Mouse (Mus musculus): ENCODE data around the gene Trim59.
"Not testable (repeated sequence)": the region's sequence is repeated elsewhere in the genome, so short reads cannot be mapped to it uniquely, and the experiment has no call there.

Trim59 gene

DNA sequence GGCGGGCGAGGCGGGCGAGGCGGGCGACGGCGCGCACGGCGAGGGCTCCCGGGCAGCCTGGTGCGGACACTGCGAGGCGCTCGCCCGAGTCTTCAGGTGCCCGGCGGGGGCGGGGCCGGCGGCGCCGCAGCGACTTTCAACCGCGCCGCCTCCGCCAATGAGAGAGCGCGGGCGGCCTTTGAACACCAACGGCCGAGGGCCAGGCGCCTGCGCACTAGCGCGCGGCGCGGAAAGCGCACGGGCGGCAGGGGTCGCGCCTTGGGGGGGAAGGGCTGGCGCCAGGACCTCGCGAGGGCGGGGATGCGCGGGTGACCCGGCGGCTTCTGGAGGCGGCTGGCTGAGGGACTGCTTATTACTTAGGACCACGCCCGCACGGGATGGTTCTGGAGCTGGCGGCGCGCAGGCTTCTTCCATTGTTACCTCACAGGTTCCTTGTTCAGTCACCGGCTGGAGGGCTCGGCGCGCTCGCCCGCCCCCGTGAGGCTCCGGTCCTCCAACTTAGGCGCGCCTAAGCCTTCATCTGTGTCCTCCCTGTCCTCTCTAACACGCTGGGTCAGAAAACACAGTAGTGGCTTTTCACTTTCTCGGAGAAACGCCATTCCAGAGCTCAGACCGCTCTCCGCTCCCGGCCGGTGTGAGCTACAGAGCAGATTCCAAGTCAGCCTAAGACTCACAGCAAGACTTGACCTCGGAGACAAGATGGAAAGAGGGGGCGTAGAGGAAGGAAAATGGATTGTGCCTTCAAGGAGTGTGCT is at the start of gene Trim59:
TSS of gene Trim59 (minus strand) at position 111 of the 755 bp plus-strand sequence.
- DNase-seq (ENCODE audit: low read depth, low spot score): peak; percentile 89

GRCm38 (mm10) chr3:69064005-69064404 is 19.4 kb upstream of the Trim59 start:
- DNase-seq (ENCODE audit: low read depth, low spot score): peak; percentile 73

GRCm38 (mm10) chr3:69062764-69063163 is 18.2 kb upstream of the Trim59 start:
- no peak for DNase-seq (ENCODE audit: low read depth, low spot score)

DNA sequence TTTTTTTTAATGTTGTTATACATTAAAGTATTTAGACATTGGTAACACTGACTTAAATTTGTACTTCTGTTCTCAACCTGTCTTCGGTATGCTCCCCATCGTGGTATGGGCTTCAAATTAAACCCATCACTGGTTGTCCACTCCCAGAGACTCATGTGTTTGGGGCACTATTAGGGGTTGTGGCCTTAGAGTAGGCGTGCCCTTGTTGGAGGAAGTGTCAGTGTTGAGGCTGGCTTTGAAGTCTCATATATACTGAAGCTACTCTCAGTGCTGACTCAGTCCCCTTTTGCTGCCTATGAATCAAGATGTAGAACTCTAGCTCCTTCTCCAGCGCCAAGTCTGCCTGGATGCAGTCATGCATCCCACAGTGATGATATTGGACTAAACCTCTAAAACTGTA is 16.1 kb upstream of the Trim59 start:
- no peak for DNase-seq (ENCODE audit: low read depth, low spot score)

DNA sequence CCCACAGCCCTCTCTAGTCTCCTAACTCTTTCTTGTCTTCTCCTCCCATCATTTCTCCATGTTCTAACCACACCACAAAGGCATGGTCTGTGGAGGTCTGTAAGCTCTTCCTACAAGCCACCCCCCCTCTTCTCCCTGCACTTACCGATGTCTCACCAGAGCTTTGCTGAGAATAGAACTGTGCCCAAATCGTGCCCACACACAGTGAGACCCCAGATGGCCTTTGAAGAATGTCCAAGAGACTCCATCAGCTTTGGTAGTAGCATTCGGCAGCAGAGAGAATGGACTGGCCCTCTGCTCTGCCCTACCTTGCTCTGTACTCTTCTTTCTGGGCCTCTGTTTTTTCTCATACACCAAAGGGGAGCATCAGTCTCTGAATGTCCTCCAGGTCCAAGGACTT is 11.3 kb upstream of the Trim59 start:
- no peak for DNase-seq (ENCODE audit: low read depth, low spot score)

DNA sequence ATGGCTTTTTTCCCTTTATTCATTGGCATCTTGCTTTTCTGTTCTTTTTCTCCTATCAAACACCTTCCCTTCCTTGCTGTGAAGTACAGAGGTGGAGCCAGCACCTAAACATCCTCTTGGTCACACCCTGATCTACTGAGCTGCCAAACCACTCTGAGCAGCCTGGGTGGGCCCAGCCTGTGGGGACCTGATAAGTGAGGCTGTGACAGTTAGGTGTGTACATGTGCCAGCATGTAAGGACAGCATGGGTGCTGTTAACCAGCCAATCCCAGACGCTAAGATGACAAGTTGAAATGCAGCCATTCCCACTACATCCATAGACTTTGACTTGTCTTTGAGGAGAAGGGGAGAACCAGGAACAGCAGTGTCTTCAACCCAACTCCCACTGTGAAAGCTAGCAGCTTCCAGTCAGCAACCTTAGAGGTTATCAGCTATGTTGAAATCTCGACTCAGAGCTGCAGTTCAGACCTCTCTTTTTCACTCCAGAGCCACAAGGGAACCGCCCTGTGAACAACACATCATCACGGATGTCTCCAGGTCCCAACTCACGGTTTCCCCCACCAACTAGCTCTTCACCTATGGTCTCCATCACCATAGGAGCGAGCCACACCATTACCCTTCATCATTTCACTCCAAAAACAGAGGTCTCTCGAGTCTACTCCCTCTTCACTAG is 10.3 kb upstream of the Trim59 start:
- no peak for DNase-seq (ENCODE audit: low read depth, low spot score)

- no peak for DNase-seq (ENCODE audit: low read depth, low spot score)
These were observed 7.3 kb upstream of the Trim59 start for GRCm38 (mm10) chr3:69051894-69052293.

- no peak for DNase-seq (ENCODE audit: low read depth, low spot score)
These were observed 4.5 kb upstream of the Trim59 start for GRCm38 (mm10) chr3:69049011-69049410.

DNA sequence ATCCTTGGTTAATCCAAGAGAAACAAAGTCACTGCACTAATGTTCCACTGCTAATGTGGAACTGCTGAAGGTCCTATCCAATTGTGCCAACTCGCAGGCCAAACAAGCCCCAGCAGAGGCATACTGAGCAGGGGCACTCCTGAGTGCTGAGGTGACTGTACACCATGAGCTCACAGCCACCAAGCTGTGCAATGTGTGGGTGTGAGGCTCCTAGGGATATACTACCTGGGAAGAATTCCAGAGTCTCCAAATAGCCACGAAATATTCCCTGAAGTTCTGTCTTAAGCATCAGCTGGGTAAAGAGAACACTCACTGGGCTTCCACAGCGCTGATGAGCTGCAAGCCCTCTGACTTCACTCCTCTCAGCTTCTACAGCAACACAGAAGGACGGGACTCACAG is 3.1 kb upstream of the Trim59 start:
- DNase-seq (ENCODE audit: low read depth, low spot score): peak; percentile 51

DNA sequence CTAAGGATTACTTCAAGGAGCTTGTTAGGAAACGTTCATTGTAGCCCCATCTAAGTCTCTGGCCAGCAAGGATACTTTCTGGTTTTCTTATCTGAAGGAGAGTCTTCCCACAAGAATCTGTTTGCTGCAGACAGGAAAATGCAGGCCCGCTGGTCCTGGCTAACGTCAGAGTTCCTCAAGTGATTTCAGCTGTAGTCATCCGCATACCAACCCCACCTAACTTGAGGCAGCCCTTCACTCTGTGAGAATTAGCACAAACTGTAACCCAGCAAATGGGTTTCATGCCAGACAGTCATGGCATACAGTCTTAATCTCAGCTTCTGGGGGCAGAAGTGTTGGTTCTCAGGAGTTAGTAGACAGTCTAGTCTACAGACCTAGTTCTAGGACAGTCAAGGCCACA is 2.0 kb upstream of the Trim59 start:
- peak; percentile 79 for DNase-seq (ENCODE audit: low read depth, low spot score)

DNA sequence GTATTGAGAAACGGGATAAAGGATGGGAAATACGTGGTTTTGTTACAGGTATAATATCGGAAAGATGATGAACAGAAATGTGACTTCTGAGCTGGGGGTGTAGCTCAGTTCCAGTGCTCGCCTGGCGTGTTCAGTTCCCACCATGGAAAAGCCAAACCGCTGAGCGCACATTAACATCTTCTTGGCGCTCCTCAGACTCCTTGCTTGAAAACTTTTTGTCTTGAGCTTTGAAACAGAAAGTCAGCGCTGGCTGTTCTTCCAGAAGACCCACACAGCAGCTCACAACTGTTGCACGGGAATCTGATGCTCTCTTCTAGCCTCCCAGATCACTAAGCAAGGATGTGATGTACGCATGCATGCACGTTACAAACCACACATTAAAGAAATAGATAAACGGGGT is 1.2 kb upstream of the Trim59 start:
- peak; percentile 57 for DNase-seq (ENCODE audit: low read depth, low spot score)

- no peak for DNase-seq (ENCODE audit: low read depth, low spot score)
These were observed 797 bp upstream of the Trim59 start for GRCm38 (mm10) chr3:69045400-69045703.

- DNase-seq (ENCODE audit: low read depth, low spot score): peak; percentile 52
These were observed 376 bp downstream of the Trim59 start for GRCm38 (mm10) chr3:69044167-69044591.

DNA sequence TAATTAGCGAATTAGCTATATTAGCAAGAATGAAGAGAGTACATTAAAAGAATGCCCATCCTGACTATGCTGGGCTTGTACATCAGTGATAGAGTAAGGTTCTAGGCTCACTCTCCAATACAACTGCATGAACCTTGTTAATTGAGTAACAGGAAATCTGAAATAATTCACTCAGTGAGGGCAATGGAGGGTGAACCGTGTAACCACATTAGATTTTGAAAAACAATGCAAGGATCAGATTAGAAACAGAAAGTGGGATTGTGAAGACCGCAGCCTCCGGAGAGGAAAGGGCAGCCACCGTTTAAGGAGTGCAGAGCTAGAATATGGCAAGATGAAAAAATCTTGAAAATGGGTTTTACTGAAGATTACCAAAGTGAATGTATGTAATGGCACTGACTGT is 3.3 kb downstream of the Trim59 start:
- DNase-seq (ENCODE audit: low read depth, low spot score): no peak

- DNase-seq (ENCODE audit: low read depth, low spot score): peak; percentile 49
These were observed 4.5 kb downstream of the Trim59 start for GRCm38 (mm10) chr3:69040105-69040504.

DNA sequence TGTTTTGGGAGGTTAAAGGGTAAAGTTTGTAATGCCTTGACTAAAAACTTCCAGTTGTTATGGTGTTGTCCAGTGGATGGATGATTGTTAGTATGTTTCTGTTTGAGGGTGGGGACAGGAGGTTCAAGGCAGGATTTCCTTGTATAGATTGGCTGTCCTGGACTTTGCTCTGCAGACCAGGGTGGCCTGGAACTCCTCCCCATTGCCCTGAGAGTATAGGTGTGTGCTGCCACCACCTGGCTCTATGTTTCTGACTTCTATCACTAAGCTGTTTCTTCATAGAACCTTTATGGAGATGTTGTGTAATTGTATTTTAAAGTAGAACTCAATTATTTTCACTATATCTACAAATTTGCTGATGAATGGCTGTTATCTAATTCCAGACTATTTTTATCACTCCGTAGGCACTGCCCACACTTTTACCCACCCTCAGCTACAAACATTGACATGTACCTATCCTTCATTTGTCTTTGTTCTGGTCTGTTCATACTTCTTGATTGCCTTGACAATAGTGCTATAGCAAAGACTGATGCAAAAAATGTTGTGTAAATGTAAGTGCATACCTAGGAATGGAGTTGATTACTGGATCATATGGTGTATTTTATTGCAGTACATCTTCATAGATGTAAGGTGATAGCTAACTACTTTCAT is 18.3 kb downstream of the Trim59 start:
- no peak for DNase-seq (ENCODE audit: low read depth, low spot score)

GRCm38 (mm10) chr3:69020764-69021163 is 23.8 kb downstream of the Trim59 start:
- no peak for DNase-seq (ENCODE audit: low read depth, low spot score)

DNA sequence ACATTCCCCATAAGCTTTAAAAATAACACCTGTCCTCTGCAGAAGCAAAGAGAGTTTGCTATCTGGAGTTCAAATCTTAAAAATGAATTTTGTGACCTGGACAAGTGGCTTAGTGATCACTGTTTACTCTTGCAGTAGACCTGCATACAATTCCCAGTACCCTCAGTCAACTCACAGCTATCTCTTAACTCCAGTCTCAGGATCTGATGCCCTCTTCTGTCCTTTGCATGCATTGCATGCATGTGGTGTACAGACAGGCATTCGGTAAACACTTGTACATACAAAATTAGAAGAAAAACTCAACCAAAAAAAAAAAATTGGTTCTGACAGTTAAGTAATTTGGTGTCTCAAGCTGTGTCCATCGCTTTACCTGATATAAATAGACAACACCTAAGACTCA is 24.3 kb downstream of the Trim59 start:
- DNase-seq (ENCODE audit: low read depth, low spot score): peak; percentile 68

GRCm38 (mm10) chr3:69018635-69019034 is 25.9 kb downstream of the Trim59 start:
- not testable (repeated sequence) for DNase-seq (ENCODE audit: low read depth, low spot score)

DNA sequence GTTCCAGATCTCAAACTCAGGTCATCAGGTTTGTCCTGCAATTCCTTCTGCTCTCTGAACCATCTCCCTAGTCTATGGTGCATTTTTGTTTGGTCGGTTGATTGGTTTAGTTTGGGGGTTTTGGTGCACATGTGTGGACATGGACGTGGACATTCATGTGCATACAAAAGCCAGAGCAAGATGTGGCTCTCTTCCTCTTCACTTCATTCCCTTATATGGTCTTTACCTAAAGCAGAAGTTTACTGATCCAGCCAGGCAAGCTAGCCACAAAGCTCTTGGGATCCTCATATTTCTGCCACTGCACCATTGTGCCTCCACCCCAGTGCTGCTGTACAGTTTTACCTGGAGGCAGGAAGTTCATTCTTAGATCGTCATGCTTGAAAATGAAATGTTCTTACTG is 27.4 kb downstream of the Trim59 start:
- DNase-seq (ENCODE audit: low read depth, low spot score): no peak

DNA sequence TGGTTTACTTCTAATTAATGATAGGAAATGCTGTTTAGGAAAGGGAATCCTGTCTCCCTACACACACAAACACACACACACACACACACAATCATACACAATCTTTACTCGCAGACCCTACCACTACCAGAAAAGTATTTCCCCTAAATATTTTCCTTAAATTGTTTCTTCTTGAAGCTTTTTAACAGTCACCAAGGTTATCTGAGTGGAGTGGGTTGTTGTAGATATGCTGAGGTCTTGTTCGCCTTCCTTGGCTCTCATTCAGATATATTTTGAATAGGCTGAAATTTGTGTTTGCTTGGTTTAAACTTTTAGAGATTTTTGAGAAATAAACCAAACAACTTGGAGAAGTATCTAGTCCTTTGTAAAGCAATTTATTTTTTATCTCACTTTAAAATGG is 35.7 kb downstream of the Trim59 start:
- peak; percentile 26 for DNase-seq (ENCODE audit: low read depth, low spot score)

DNA sequence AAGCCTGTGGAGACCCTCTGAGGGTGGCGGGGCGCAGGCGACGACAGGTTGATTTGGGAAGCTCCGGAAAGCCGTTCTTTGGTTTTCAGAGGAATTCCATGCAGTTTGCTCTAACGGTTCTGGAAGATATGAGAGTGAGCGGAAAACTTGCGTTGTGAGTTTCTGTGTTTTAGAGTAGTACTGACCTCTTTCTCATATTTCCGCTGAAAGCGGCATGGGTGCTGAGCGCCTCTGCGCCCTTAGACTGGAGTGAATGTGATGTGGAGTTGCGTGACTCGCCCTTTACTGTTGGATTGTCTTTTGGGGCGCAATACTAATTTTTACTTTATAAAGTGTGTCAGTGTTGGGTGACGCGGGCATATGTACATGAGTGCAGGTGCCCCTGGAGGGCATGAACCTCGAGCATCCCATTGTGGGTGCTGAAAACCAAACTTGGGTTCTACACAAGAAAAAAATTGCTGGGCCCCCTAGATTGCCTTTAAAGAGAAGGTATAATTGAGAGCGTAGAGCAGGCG is 38.3 kb downstream of the Trim59 start:
- no peak for DNase-seq (ENCODE audit: low read depth, low spot score)
